Mouse (Mus musculus) stomach, embryonic 14.5 days (tissue): Measurements from ENCODE around the gene Rbfox3. TPM values are rescaled to one million over a fixed set of nuclear protein-coding genes. Genes with fewer than 3 reads are reported as not detected.

Experiments used
- ATAC-seq: fragments of 200-750 bp; cut with Nextera tagmentation; 2 replicates; pipeline ENCODE4 v1.8.0; 2017; ENCODE audit warnings: low read depth, moderate TSS enrichment; ENCODE audit not compliant: insufficient number of reproducible peaks, insufficient read depth, low FRiP score
- H3K27ac ChIP-seq: fragments of 300-500 bp; sonication (generic); 2 replicates; pipeline ENCODE4 v1.5.1; 2014; ENCODE audit warnings: mild to moderate bottlenecking, low read length, moderate library complexity, mixed read lengths
- H3K27me3 ChIP-seq: fragments of 300-500 bp; sonication (generic); 2 replicates; pipeline ENCODE4 v1.6.1; 2014; ENCODE audit warnings: low read length, control low read depth, mixed read lengths; ENCODE audit not compliant: control insufficient read depth, insufficient read depth
- H3K36me3 ChIP-seq: fragments of 300-500 bp; sonication (generic); 2 replicates; pipeline ENCODE4 v1.6.1; 2014; ENCODE audit warnings: mild to moderate bottlenecking, control low read depth, low read length, moderate library complexity, mixed read lengths; ENCODE audit not compliant: control insufficient read depth, insufficient read depth
- H3K4me1 ChIP-seq: fragments of 300-500 bp; sonication (generic); 2 replicates; pipeline ENCODE4 v1.6.1; 2014; ENCODE audit warnings: low read length, control low read depth, mixed read lengths; ENCODE audit not compliant: control insufficient read depth, insufficient read depth
- H3K4me2 ChIP-seq: fragments of 300-500 bp; sonication (generic); replicated peaks from 2 replicates; pipeline ENCODE4 v1.6.1; 2014; ENCODE audit warnings: low read depth, low read length, control low read depth
- H3K4me3 ChIP-seq: fragments of 300-500 bp; sonication (generic); 2 replicates; pipeline ENCODE4 v1.5.1; 2014; ENCODE audit warnings: low read depth, low read length, control low read depth
- H3K9ac ChIP-seq: fragments of 300-500 bp; sonication (generic); replicated peaks from 2 replicates; pipeline ENCODE4 v1.6.1; 2014; ENCODE audit warnings: low read depth, mild to moderate bottlenecking, control low read depth, low read length, moderate library complexity, mixed read lengths
- H3K9me3 ChIP-seq: fragments of 300-500 bp; sonication (generic); 2 replicates; pipeline ENCODE4 v1.6.1; 2016; ENCODE audit warnings: low read depth, low read length, control low read depth; ENCODE audit not compliant: control insufficient read depth
- WGBS: fragments of 180-500 bp; shearing (Covaris S2); extraction: QIAGEN DNeasy Blood & Tissue Kit; methylation state at CpG from one replicate; pipeline ENCODE4 v1.1.7; 2014; 5-methylcytosine and 5-hydroxymethylcytosine counted together
- polyA plus RNA-seq: library from polyadenylated mRNA; unstranded; fragments of >200 nt; fragmentation: Nextera tagmentation; extraction: Ambion mirVana; gene quantifications from 2 replicates; pipeline ENCODE4 v1.2.1, GENCODE M21; 2014

Gene Rbfox3
- polyA plus RNA-seq, 1 experiment from 2014 or later, result 1.2 TPM

GRCm38 (mm10) chr11:118690262-118690661, 221.1 kb downstream of the Rbfox3 start:
- Histone ChIP-seq H3K4me1 (no peaks in the 10 kb centered on the region), H3K4me3 (no peak overlapping the region), H3K27ac (no peak overlapping the region), H3K4me2 (no peak overlapping the region), H3K27me3 (no peaks in the 10 kb centered on the region), H3K36me3 (no peaks in the 10 kb centered on the region), H3K9me3 (no peaks in the 10 kb centered on the region), H3K9ac (no peak overlapping the region)
- 89% methylated on average over 8 of the region's 8 CpGs for WGBS
- no peak for ATAC-seq

GRCm38 (mm10) chr11:118685397-118685796, 226.0 kb downstream of the Rbfox3 start:
- Histone ChIP-seq H3K9ac (no peak overlapping the region), H3K27me3 (no peaks in the 10 kb centered on the region), H3K27ac (no peak overlapping the region), H3K4me1 (no peaks in the 10 kb centered on the region), H3K9me3 (no peaks in the 10 kb centered on the region), H3K4me3 (no peak overlapping the region), H3K36me3 (no peaks in the 10 kb centered on the region), H3K4me2 (no peak overlapping the region)
- ATAC-seq, result no peak
- WGBS, result 3% methylated on average over 16 of the region's 16 CpGs

- no peaks in the 10 kb centered on the region for H3K4me1 ChIP-seq
- no peaks in the 10 kb centered on the region for H3K36me3 ChIP-seq
- 66% methylated on average over 4 of the region's 4 CpGs for WGBS
- H3K27me3 ChIP-seq, result no peaks in the 10 kb centered on the region
- H3K9ac ChIP-seq, result no peak overlapping the region
- no peak overlapping the region for H3K4me3 ChIP-seq
- H3K27ac ChIP-seq, result no peak overlapping the region
- H3K9me3 ChIP-seq, result no peaks in the 10 kb centered on the region
- H3K4me2 ChIP-seq, result no peak overlapping the region
- ATAC-seq, result no peak
Observed at GRCm38 (mm10) chr11:118684665-118685064, 226.7 kb downstream of the Rbfox3 start.

- no peaks in the 10 kb centered on the region for H3K4me1 ChIP-seq
- H3K36me3 ChIP-seq, result no peaks in the 10 kb centered on the region
- WGBS, result 76% methylated on average over 10 of the region's 10 CpGs
- H3K27ac ChIP-seq, result no peak overlapping the region
- no peak overlapping the region for H3K4me3 ChIP-seq
- H3K9ac ChIP-seq, result no peak overlapping the region
- no peak overlapping the region for H3K4me2 ChIP-seq
- no peaks in the 10 kb centered on the region for H3K27me3 ChIP-seq
- no peaks in the 10 kb centered on the region for H3K9me3 ChIP-seq
- ATAC-seq, result no peak
Observed at GRCm38 (mm10) chr11:118680699-118681098, 230.7 kb downstream of the Rbfox3 start.

- H3K4me2 ChIP-seq, result no peak overlapping the region
- 77% methylated on average over 24 of the region's 24 CpGs for WGBS
- no peaks in the 10 kb centered on the region for H3K27me3 ChIP-seq
- H3K4me1 ChIP-seq, result no peaks in the 10 kb centered on the region
- H3K36me3 ChIP-seq, result no peaks in the 10 kb centered on the region
- H3K9me3 ChIP-seq, result no peaks in the 10 kb centered on the region
- no peak for ATAC-seq
- H3K9ac ChIP-seq, result no peak overlapping the region
- no peak overlapping the region for H3K27ac ChIP-seq
- H3K4me3 ChIP-seq, result no peak overlapping the region
Observed at GRCm38 (mm10) chr11:118679736-118680410, 231.5 kb downstream of the Rbfox3 start.

GRCm38 (mm10) chr11:118678515-118679104, 232.8 kb downstream of the Rbfox3 start:
- no peaks in the 10 kb centered on the region for H3K9me3 ChIP-seq
- H3K4me1 ChIP-seq, result no peaks in the 10 kb centered on the region
- H3K4me3 ChIP-seq, result no peak overlapping the region
- H3K9ac ChIP-seq, result no peak overlapping the region
- no peak overlapping the region for H3K4me2 ChIP-seq
- no peak for ATAC-seq
- no peaks in the 10 kb centered on the region for H3K27me3 ChIP-seq
- H3K36me3 ChIP-seq, result no peaks in the 10 kb centered on the region
- WGBS, result 35% methylated on average over 20 of the region's 20 CpGs
- no peak overlapping the region for H3K27ac ChIP-seq

GRCm38 (mm10) chr11:118677277-118677676, 234.1 kb downstream of the Rbfox3 start:
- Histone ChIP-seq H3K4me3 (no peak overlapping the region), H3K27me3 (no peaks in the 10 kb centered on the region), H3K27ac (no peak overlapping the region), H3K36me3 (no peaks in the 10 kb centered on the region), H3K4me2 (no peak overlapping the region), H3K9ac (no peak overlapping the region), H3K4me1 (no peaks in the 10 kb centered on the region), H3K9me3 (no peaks in the 10 kb centered on the region)
- ATAC-seq, result no peak
- WGBS, result 59% methylated on average over 8 of the region's 8 CpGs

GRCm38 (mm10) chr11:118676364-118676763, 235.0 kb downstream of the Rbfox3 start:
- Histone ChIP-seq H3K27ac (no peak overlapping the region), H3K9me3 (no peaks in the 10 kb centered on the region), H3K9ac (no peak overlapping the region), H3K36me3 (no peaks in the 10 kb centered on the region), H3K4me2 (no peak overlapping the region), H3K27me3 (no peaks in the 10 kb centered on the region), H3K4me1 (no peaks in the 10 kb centered on the region), H3K4me3 (no peak overlapping the region)
- WGBS, result 77% methylated on average over 7 of the region's 7 CpGs
- ATAC-seq, result no peak

- 80% methylated on average over 6 of the region's 6 CpGs for WGBS
- Histone ChIP-seq H3K4me1 (no peaks in the 10 kb centered on the region), H3K36me3 (no peaks in the 10 kb centered on the region), H3K4me3 (no peak overlapping the region), H3K27me3 (no peaks in the 10 kb centered on the region), H3K4me2 (no peak overlapping the region), H3K9ac (no peak overlapping the region), H3K27ac (no peak overlapping the region), H3K9me3 (no peaks in the 10 kb centered on the region)
- ATAC-seq, result no peak
Observed at GRCm38 (mm10) chr11:118671958-118672357, 239.4 kb downstream of the Rbfox3 start.
